Mouse (Mus musculus): ENCODE results near the gene Irgm1.
"Not testable (repeated sequence)": the region's sequence is repeated elsewhere in the genome, so short reads cannot be mapped to it uniquely, and the experiment has no call there.

The Irgm1 gene

DNA sequence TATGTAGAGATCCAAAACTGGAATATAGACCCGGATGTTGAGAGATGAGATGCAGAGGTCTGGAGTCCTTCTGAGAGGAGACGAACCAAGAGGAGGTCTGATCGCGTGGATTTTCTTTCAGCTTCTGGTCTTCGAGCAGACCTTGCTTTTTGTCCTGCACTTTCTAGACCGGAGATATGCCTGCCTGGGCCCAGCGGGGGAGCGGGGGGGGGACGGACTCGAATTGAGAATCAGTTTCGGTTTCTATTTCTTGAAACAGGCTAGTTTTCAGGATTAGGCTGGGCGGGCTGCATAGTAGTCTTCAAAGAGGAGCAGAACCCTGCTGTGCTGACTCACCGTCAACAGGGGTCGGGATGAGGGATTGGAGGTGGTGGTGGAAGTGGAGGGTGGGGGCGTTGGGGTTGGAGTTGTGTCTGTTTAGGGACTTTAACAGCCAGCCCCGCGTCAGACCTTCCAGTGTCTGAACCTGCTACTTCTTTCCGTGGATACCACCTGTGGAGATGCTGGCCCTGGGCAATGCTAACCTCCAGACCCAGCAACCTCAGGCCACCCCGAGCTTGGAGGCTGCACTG is at the start of gene Irgm1:
Gene Irgm1, minus strand, starts transcription at position 483 of the 572 bp plus-strand sequence.
- peak; percentile 54 for DNase-seq (ENCODE audit: low spot score)

DNA sequence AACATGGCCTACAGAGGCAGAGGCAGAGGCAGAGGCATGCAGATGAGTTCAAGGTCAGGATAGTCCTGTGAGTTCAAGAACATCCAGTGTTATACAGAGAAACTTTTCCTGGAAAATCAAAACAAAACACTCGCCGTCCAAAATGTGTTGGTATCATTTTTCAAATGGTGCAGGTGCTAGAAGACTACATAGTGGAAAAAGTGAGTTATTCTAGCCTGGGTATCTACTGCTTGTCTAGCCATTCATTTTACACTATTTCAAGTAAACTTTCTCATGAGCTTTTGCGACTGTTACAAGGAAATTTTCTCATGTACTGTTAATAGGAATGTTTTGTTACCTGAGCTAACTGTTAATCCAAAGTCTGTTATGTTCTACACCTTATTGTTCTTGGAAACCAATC is 46.9 kb upstream of the Irgm1 start:
- no peak for DNase-seq (ENCODE audit: low spot score)

- no peak for DNase-seq (ENCODE audit: low spot score)
Observed at GRCm38 (mm10) chr11:48913611-48914010, 42.1 kb upstream of the Irgm1 start.

- no peak for DNase-seq (ENCODE audit: low spot score)
Observed at GRCm38 (mm10) chr11:48908459-48908858, 37.0 kb upstream of the Irgm1 start.

- DNase-seq (ENCODE audit: low spot score), result no peak
Observed at GRCm38 (mm10) chr11:48902021-48902420, 30.5 kb upstream of the Irgm1 start, which contains the start of gene Gm5431. TSS of gene Gm5431 (minus strand) at chr11:48902214.

DNA sequence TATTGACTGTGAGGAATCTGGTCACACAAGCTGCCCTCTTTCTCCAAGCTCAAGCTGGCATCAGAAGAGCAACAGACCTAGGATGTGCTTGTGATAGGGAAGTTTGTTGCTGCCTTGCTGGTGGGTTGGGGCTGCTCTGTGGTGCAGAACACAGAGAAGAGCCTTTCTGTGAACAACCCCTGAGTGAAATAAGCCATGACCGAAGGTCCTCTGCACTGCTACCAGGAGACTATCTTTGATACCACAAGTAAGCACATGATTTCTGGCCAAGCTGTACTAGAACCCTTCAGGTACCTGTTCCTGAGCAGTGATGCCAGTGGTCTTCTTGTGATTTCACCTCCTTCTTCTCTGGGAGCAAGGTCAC is 30.1 kb upstream of the Irgm1 start:
- DNase-seq (ENCODE audit: low spot score), result not testable (repeated sequence)

GRCm38 (mm10) chr11:48900654-48901566 is 29.4 kb upstream of the Irgm1 start:
- not testable (repeated sequence) for DNase-seq (ENCODE audit: low spot score)

GRCm38 (mm10) chr11:48898812-48899431 is 27.4 kb upstream of the Irgm1 start:
- DNase-seq (ENCODE audit: low spot score), result no peak

DNA sequence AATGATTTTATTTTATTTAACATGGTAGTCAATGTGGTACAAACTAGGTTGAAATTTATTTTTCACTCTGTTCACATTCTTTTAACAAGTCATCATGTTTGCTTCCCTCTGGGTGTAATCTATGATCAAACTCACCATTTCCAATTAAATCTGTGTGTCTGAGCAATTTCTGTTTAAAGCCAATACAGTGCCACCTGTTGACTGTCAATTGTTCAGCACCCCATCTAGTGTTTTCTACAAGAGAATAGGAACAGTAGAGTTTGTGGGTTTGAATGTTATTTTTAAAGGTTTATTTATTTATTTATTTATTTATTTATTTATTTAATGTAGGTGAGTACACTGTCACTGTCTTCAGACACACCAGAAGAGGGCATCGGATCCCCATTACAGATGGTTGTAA is 5.2 kb upstream of the Irgm1 start:
- no peak for DNase-seq (ENCODE audit: low spot score)

DNA sequence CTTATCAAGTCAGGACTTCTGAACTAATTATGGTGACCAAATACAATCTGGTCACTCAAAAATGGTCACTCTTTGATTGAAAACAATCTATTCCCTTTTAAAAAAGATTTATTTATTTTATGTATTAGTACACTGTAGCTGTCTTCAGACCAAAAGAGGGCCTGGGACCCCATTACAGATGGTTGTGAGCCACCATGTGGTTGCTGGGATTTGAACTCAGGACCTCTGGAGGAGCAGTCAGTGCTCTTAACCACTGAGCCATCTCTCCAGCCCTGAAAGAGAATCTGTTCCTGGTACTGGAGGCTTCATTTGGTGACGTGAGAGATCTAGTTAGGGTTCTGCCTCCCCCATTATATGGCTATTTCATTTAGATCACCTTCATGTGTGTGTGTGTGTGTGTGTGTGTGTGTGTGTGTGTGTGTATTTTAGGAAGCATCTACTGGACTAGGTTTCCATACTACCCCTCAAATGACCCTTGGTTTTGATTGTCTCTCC is 3.9 kb upstream of the Irgm1 start:
- not testable (repeated sequence) for DNase-seq (ENCODE audit: low spot score)

- peak; percentile 82 for DNase-seq (ENCODE audit: low spot score)
Observed at GRCm38 (mm10) chr11:48874465-48874864, 3.0 kb upstream of the Irgm1 start.

DNA sequence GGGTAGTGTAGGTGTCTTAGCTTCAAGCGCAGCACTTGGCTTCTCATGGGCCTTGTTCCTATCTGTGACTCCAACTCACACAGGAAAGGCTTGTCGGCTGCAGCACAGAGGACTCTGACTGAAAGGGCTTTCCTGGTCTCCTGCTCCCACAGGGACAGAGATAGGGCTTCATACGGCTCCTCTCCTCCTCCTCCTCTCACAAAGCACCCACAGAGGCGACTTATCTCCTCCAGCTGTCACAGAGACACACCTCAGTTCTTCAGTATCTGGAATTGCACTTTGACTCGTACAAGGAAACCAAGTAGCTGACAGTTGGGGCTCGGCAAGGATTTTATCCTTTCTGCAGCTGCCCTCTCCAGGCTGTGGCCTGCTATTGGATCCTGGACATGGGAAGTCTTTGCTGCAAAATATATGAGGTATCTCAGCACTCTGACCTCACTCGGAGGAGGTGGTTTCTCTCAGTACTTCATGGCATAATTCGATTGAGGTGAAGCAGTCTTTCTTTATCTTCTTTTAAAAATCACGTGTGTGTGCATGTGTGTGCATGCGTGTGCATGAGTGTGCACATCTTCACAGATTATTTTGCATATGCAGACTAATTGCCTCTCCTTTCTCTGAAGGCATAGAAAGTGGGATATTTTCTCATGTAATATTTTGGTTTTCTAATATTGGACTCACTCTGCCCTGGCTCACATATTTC is 2.3 kb upstream of the Irgm1 start:
- no peak for DNase-seq (ENCODE audit: low spot score)

- DNase-seq (ENCODE audit: low spot score), result no peak
Observed at GRCm38 (mm10) chr11:48872695-48873300, 1.3 kb upstream of the Irgm1 start.

GRCm38 (mm10) chr11:48871817-48872541 is 496 bp upstream of the Irgm1 start:
- peak; percentile 37 for DNase-seq (ENCODE audit: low spot score)

GRCm38 (mm10) chr11:48870781-48871180 is 702 bp downstream of the Irgm1 start:
- DNase-seq (ENCODE audit: low spot score), result peak; percentile 20

- no peak for DNase-seq (ENCODE audit: low spot score)
Observed at GRCm38 (mm10) chr11:48869380-48870110, 1.9 kb downstream of the Irgm1 start.

GRCm38 (mm10) chr11:48866481-48866880 is 5.0 kb downstream of the Irgm1 start:
- no peak for DNase-seq (ENCODE audit: low spot score)

GRCm38 (mm10) chr11:48863808-48864207 is 7.7 kb downstream of the Irgm1 start:
- no peak for DNase-seq (ENCODE audit: low spot score)

DNA sequence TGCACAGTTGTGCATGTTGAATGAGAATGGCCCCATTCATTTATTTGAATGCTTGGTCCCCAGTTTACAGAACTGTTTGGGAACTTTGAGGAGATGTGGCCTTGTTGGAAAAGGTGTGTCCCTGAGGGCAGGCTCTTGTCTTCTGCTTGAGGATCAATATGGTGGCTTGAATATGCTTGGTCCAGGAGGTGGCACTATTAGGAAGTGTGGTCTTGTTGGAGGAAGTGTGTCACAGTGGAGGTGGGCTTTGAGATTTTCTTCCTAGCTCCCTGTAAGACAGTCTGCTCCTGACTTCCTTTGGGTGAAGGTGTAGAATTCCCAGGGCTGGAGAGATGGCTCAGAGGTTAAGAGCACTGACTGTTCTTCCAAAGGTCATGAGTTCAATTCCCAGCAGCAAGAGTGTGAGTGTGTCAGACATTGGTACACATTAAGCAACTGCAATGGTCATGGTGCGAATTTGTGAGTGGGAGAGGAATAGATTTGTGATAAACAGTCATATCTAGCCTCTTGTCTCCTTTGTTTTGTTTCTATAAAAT is 8.6 kb downstream of the Irgm1 start:
- DNase-seq (ENCODE audit: low spot score), result no peak

GRCm38 (mm10) chr11:48859014-48859413 is 12.5 kb downstream of the Irgm1 start:
- DNase-seq (ENCODE audit: low spot score), result peak; percentile 93

All from retina, embryonic 14.5 days (tissue).